Mouse (Mus musculus): ENCODE measurements around the gene Srsx. TPM values are rescaled to one million over a fixed set of nuclear protein-coding genes. Genes with fewer than 3 reads are reported as not detected.
"Not testable (repeated sequence)": the region's sequence is repeated elsewhere in the genome, so short reads cannot be mapped to it uniquely, and the experiment has no call there.

Srsx gene
- polyA plus RNA-seq (2014; fragmentation: Nextera tagmentation; extraction: Ambion mirVana), result not detected in 2 replicates

DNA sequence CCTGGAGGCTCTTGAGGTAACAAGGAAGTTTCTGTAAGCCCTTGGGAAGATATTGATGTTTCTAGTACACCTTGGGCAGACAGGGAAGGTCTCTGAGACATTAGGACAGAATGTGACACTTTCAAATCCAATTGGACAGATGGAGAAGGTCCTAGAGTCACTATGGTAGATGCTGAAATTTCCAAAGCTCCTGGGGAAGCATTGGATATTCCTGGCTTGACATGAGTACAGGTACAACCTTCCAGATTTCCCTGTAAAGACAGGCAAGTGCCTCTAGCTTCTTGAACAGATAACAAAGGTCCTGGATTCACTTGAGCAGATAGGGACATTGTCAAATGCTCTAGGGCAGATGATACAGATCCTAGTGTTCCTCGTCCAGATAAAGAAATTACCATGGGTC lies at the start of gene Srsx:
Gene Srsx, minus strand, starts transcription at position 101 of the 400 bp plus-strand sequence.
- H3K27me3 ChIP-seq (ENCODE audit: control insufficient read depth, insufficient read depth, low read length); H3K4me1 ChIP-seq (ENCODE audit: control insufficient read depth in 2 of 2, insufficient read depth in 2 of 2, low read length in 2 of 2); H3K36me3 ChIP-seq (ENCODE audit: control insufficient read depth, insufficient read depth, low read length); H3K9me3 ChIP-seq (ENCODE audit: control insufficient read depth, low read length); H3K4me3 ChIP-seq (ENCODE audit: control insufficient read depth in 1 of 2, insufficient read depth in 1 of 2, low read depth in 1 of 2, low read length in 2 of 2); H3K27ac ChIP-seq (replicated peaks in 1 of 2; ENCODE audit: control insufficient read depth in 1 of 2, insufficient read depth in 1 of 2, low read depth in 2 of 2, low read length in 2 of 2); H3K4me2 ChIP-seq (ENCODE audit: low read length); ATAC-seq (ENCODE audit: insufficient number of reproducible peaks, insufficient read depth, low FRiP score, low read depth); H3K9ac ChIP-seq (ENCODE audit: low read length): not testable (repeated sequence)
- WGBS, result no CpG with 5 or more reads among the region's 1 CpGs

DNA sequence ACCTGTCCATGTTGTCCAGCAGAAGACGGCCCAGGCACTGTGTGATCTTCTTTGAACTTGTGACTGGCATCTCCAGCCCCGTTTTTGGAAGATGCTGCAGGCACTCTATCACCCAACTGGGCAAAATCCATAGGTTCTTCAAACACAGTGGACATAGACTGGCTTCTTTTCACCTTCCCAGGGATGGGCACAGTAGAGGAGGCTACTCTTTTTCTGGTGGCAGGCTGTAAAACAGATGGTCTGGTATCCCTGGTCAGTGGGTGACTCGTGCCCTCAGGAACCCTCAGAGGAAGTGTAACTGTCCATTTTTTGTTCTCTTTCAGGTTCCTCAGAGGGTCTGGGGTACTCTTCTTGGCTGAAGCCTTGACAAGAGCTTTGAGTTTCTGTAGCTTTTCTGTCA lies 24.5 kb upstream of the Srsx start, which contains the start of gene Gm17577:
Gene Gm17577, minus strand, starts transcription at position 101 of the 400 bp plus-strand sequence.
- not testable (repeated sequence) for H3K4me3 ChIP-seq (ENCODE audit: control insufficient read depth in 1 of 2, insufficient read depth in 1 of 2, low read depth in 1 of 2, low read length in 2 of 2); ATAC-seq (ENCODE audit: insufficient number of reproducible peaks, insufficient read depth, low FRiP score, low read depth); H3K27me3 ChIP-seq (ENCODE audit: control insufficient read depth, insufficient read depth, low read length); H3K9me3 ChIP-seq (ENCODE audit: control insufficient read depth, low read length); H3K4me2 ChIP-seq (ENCODE audit: low read length); H3K4me1 ChIP-seq (ENCODE audit: control insufficient read depth in 2 of 2, insufficient read depth in 2 of 2, low read length in 2 of 2); H3K36me3 ChIP-seq (ENCODE audit: control insufficient read depth, insufficient read depth, low read length); H3K9ac ChIP-seq (ENCODE audit: low read length); H3K27ac ChIP-seq (replicated peaks in 1 of 2; ENCODE audit: control insufficient read depth in 1 of 2, insufficient read depth in 1 of 2, low read depth in 2 of 2, low read length in 2 of 2)
- no CpG with 5 or more reads among the region's 3 CpGs for WGBS

Other genes starting within 250 kb of the Srsx start
- gene Gm17521, start 192.8 kb downstream of the Srsx start, polyA plus RNA-seq (2014; fragmentation: Nextera tagmentation; extraction: Ambion mirVana), result not detected in 2 replicates
- 10.0 and 11.5 TPM in 2 replicates for gene Cldn34c1, start 119.0 kb downstream of the Srsx start, polyA plus RNA-seq (2014; fragmentation: Nextera tagmentation; extraction: Ambion mirVana)
- gene Gm17577, start 24.4 kb upstream of the Srsx start, polyA plus RNA-seq (2014; fragmentation: Nextera tagmentation; extraction: Ambion mirVana), result not detected in 2 replicates